Mouse (Mus musculus): ENCODE measurements at regions not wholly inside any gene's neighbourhood (a gene's known extent, or its start where the extent isn't known, plus 50 kb on each side); places are given as distances from the start of the nearest gene placed in this dataset.
A peak's percentile ranks its signal among the peaks of the same experiment; 100 is the strongest.
"Not testable (repeated sequence)": the region's sequence is repeated elsewhere in the genome, so short reads cannot be mapped to it uniquely, and the experiment has no call there.

GRCm38 (mm10) chr15:5811154-5811732 lies 488.3 kb upstream of the Dab2 start:
- ATAC-seq (ENCODE audit: extremely low read depth, insufficient number of reproducible peaks, low FRiP score, poor library complexity, severe bottlenecking) = no peak

GRCm38 (mm10) chr15:5811958-5812357 lies 487.6 kb upstream of the Dab2 start:
- no peak for ATAC-seq (ENCODE audit: extremely low read depth, insufficient number of reproducible peaks, low FRiP score, poor library complexity, severe bottlenecking)

GRCm38 (mm10) chr15:5817901-5818576 lies 481.5 kb upstream of the Dab2 start:
- ATAC-seq (ENCODE audit: extremely low read depth, insufficient number of reproducible peaks, low FRiP score, poor library complexity, severe bottlenecking) = no peak

- no peak for ATAC-seq (ENCODE audit: extremely low read depth, insufficient number of reproducible peaks, low FRiP score, poor library complexity, severe bottlenecking)
Observed at GRCm38 (mm10) chr15:5839963-5840362, 459.6 kb upstream of the Dab2 start.

GRCm38 (mm10) chr15:5841369-5842149 lies 458.0 kb upstream of the Dab2 start:
- ATAC-seq (ENCODE audit: extremely low read depth, insufficient number of reproducible peaks, low FRiP score, poor library complexity, severe bottlenecking) = not testable (repeated sequence)

GRCm38 (mm10) chr15:5846571-5846970 lies 453.0 kb upstream of the Dab2 start:
- ATAC-seq (ENCODE audit: extremely low read depth, insufficient number of reproducible peaks, low FRiP score, poor library complexity, severe bottlenecking) = no peak

GRCm38 (mm10) chr15:5847413-5848100 lies 452.0 kb upstream of the Dab2 start:
- no peak for ATAC-seq (ENCODE audit: extremely low read depth, insufficient number of reproducible peaks, low FRiP score, poor library complexity, severe bottlenecking)

- no peak for ATAC-seq (ENCODE audit: extremely low read depth, insufficient number of reproducible peaks, low FRiP score, poor library complexity, severe bottlenecking)
Observed at GRCm38 (mm10) chr15:5852523-5852922, 447.1 kb upstream of the Dab2 start.

GRCm38 (mm10) chr15:5869289-5869688 lies 430.3 kb upstream of the Dab2 start:
- ATAC-seq (ENCODE audit: extremely low read depth, insufficient number of reproducible peaks, low FRiP score, poor library complexity, severe bottlenecking) = no peak

GRCm38 (mm10) chr15:5869866-5870265 lies 429.7 kb upstream of the Dab2 start:
- ATAC-seq (ENCODE audit: extremely low read depth, insufficient number of reproducible peaks, low FRiP score, poor library complexity, severe bottlenecking) = no peak

- peak; percentile 77; the same call in 1 of the 2 replicates for ATAC-seq (ENCODE audit: extremely low read depth, insufficient number of reproducible peaks, low FRiP score, poor library complexity, severe bottlenecking)
Observed at GRCm38 (mm10) chr15:5872042-5872441, 427.5 kb upstream of the Dab2 start.

- ATAC-seq (ENCODE audit: extremely low read depth, insufficient number of reproducible peaks, low FRiP score, poor library complexity, severe bottlenecking) = no peak
Observed at GRCm38 (mm10) chr15:5877749-5878148, 421.8 kb upstream of the Dab2 start.

- ATAC-seq (ENCODE audit: extremely low read depth, insufficient number of reproducible peaks, low FRiP score, poor library complexity, severe bottlenecking) = no peak
Observed at GRCm38 (mm10) chr15:5891188-5891587, 408.4 kb upstream of the Dab2 start.

GRCm38 (mm10) chr15:5892034-5892433 lies 407.6 kb upstream of the Dab2 start:
- ATAC-seq (ENCODE audit: extremely low read depth, insufficient number of reproducible peaks, low FRiP score, poor library complexity, severe bottlenecking) = no peak

- not testable (repeated sequence) for ATAC-seq (ENCODE audit: extremely low read depth, insufficient number of reproducible peaks, low FRiP score, poor library complexity, severe bottlenecking)
Observed at GRCm38 (mm10) chr15:5895688-5896470, 403.7 kb upstream of the Dab2 start.

- ATAC-seq (ENCODE audit: extremely low read depth, insufficient number of reproducible peaks, low FRiP score, poor library complexity, severe bottlenecking) = no peak
Observed at GRCm38 (mm10) chr15:5915261-5915660, 384.3 kb upstream of the Dab2 start.

- ATAC-seq (ENCODE audit: extremely low read depth, insufficient number of reproducible peaks, low FRiP score, poor library complexity, severe bottlenecking) = no peak
Observed at GRCm38 (mm10) chr15:5920058-5920457, 379.5 kb upstream of the Dab2 start.

GRCm38 (mm10) chr15:5927768-5928167 lies 371.8 kb upstream of the Dab2 start:
- no peak for ATAC-seq (ENCODE audit: extremely low read depth, insufficient number of reproducible peaks, low FRiP score, poor library complexity, severe bottlenecking)

GRCm38 (mm10) chr15:5933586-5933985 lies 366.0 kb upstream of the Dab2 start:
- no peak for ATAC-seq (ENCODE audit: extremely low read depth, insufficient number of reproducible peaks, low FRiP score, poor library complexity, severe bottlenecking)
